Mouse (Mus musculus): ENCODE data around the gene Apba1. TPM values are rescaled to one million over a fixed set of nuclear protein-coding genes. Genes with fewer than 3 reads are reported as not detected.

Gene Apba1
- polyA plus RNA-seq, 1 experiment from 2014 or later: 2.5 TPM

DNA sequence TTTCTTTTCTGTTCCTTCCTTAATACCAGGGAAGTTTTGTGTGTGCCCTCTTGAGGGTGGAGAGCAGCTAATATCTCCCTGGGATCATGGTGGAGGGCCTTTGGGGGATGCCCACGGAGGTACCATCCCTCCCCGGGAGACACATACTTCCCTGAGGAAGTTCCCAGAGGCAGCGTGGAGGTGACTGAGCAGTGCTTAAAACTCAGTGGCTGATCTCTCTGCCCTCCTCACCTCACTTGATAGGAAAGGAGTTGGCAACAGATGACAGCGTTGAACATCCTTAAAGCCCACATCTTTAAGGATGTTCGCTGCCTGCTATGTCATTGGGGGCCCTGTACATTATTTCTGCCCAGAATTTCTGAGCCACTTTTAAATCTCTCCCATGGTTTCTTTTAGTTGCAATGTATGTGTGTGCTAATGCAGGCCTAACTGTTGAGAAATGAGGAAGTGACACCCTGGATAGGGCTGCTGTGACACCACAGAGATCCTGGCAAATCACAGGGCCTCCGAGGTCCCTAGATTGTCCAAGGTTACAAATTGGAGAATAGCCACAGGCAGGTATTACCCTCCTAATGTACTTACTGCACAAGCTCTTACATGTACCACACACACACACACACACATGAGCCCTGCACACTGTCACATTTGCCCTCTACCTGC, 187.5 kb downstream of the Apba1 start:
- Histone ChIP-seq H3K9ac (ENCODE audit: low read length) (no peak overlapping the region), H3K4me1 (ENCODE audit: control insufficient read depth, insufficient read depth, low read length) (no peaks in the 10 kb centered on the region), H3K27me3 (ENCODE audit: control insufficient read depth, insufficient read depth, low read length) (no peaks in the 10 kb centered on the region), H3K4me2 (ENCODE audit: low read depth) (no peak overlapping the region), H3K27ac (ENCODE audit: low read depth, low read length) (no peak overlapping the region), H3K9me3 (ENCODE audit: control insufficient read depth, low read length) (no peaks in the 10 kb centered on the region), H3K4me3 (ENCODE audit: low read depth, low read length) (no peak overlapping the region), H3K36me3 (ENCODE audit: control insufficient read depth, insufficient read depth, low read length) (no peaks in the 10 kb centered on the region)
- DNase-seq (ENCODE audit: low spot score) (no peak), ATAC-seq (ENCODE audit: insufficient read depth, low FRiP score, low TSS enrichment) (no peak)
- 89% methylated on average over 6 of the region's 6 CpGs for WGBS

DNA sequence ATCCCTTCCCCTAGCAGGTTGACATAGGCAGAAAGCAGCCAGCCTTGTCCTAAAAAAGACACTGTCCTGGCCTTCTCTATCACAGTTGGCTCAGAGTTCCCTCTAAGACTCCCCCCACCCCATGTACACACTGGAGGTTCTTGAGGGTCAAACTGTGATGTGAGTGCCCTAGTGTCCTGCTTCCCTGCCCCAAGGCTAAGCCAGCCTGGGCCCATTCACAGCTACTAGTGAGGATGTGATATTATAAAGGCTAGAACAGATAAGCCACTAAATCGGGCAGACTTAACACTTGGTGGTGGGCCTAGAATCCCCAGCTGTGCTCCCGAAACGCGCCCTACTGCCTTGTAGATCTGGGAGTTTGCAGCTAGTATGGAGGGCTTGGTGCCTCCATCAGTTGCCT, 188.1 kb downstream of the Apba1 start:
- 93% methylated on average over 4 of the region's 4 CpGs for WGBS
- no peak overlapping the region for H3K4me2 ChIP-seq (ENCODE audit: low read depth)

DNA sequence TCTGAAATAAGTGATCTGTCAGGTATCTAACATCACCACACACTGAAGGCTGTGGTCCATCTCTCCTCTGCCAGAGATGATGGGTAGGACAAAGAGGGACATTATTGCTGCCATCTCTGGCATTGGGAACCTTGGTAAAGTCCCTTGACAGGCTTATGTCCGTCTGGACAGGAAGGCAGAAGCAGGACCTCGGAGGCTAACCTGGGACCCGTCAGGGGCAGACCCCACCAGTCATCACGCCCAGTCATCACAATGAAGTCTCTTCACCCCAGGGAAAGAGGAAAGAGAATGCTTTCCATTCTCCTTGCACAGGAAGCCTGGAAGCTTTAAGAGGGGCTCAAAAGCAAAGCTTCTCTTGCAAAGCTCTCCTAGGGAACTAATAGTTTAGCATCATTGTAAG, 189.2 kb downstream of the Apba1 start:
- no peak for ATAC-seq (ENCODE audit: insufficient read depth, low FRiP score, low TSS enrichment)
- Histone ChIP-seq H3K27me3 (ENCODE audit: control insufficient read depth, insufficient read depth, low read length) (no peaks in the 10 kb centered on the region), H3K4me1 (ENCODE audit: control insufficient read depth, insufficient read depth, low read length) (no peaks in the 10 kb centered on the region), H3K4me2 (ENCODE audit: low read depth) (no peak overlapping the region), H3K9ac (ENCODE audit: low read length) (no peak overlapping the region), H3K4me3 (ENCODE audit: low read depth, low read length) (no peak overlapping the region), H3K9me3 (ENCODE audit: control insufficient read depth, low read length) (no peaks in the 10 kb centered on the region), H3K36me3 (ENCODE audit: control insufficient read depth, insufficient read depth, low read length) (no peaks in the 10 kb centered on the region), H3K27ac (ENCODE audit: low read depth, low read length) (no peak overlapping the region)
- 38% methylated on average over 4 of the region's 4 CpGs for WGBS
- no peak for DNase-seq (ENCODE audit: low spot score)

More for the DNA sequence above, 188.1 kb downstream of the Apba1 start:
- H3K27me3 ChIP-seq (ENCODE audit: control insufficient read depth, insufficient read depth, low read length): no peaks in the 10 kb centered on the region
- no peak overlapping the region for H3K9ac ChIP-seq (ENCODE audit: low read length)
- no peak for ATAC-seq (ENCODE audit: insufficient read depth, low FRiP score, low TSS enrichment)
- no peak for DNase-seq (ENCODE audit: low spot score)
- H3K27ac ChIP-seq (ENCODE audit: low read depth, low read length): no peak overlapping the region
- no peaks in the 10 kb centered on the region for H3K9me3 ChIP-seq (ENCODE audit: control insufficient read depth, low read length)
- H3K36me3 ChIP-seq (ENCODE audit: control insufficient read depth, insufficient read depth, low read length): no peaks in the 10 kb centered on the region
- no peaks in the 10 kb centered on the region for H3K4me1 ChIP-seq (ENCODE audit: control insufficient read depth, insufficient read depth, low read length)
- no peak overlapping the region for H3K4me3 ChIP-seq (ENCODE audit: low read depth, low read length)

DNA sequence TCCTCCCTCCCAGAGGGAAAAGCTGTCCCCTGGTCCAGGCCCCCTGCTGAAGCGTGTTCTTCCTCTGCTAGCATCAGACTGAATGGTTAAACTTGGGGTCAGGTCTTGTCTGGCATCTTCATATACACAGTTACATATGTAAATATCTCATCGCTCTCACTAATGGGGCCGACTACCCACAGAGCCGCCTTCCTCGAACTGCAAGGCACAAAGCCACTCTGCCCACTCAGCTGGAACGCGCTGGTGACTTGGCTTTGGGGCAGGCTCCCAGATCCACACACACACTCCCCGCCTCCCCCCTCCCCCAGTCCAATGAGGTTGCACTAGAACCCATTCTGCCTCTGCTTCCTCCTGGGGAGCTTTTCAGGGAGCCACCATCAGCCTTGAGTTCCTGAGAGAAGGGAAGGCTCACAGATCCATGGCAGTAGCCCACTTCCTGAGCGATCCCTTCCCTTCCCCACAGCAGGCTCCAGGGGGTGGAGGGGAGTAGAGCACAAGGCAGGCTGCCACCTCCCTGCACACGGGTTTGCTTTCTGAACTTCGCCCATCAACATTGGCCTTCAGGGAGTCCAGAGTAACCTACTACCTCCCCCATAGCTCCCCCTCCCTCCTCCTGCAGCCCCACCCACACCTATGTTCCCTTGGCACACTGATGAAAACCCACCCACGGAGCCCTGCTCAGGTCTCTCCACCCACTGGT, 189.8 kb downstream of the Apba1 start:
- H3K27ac ChIP-seq (ENCODE audit: low read depth, low read length): no peak overlapping the region
- no peaks in the 10 kb centered on the region for H3K4me1 ChIP-seq (ENCODE audit: control insufficient read depth, insufficient read depth, low read length)
- H3K4me3 ChIP-seq (ENCODE audit: low read depth, low read length): no peak overlapping the region
- H3K9me3 ChIP-seq (ENCODE audit: control insufficient read depth, low read length): no peaks in the 10 kb centered on the region
- H3K4me2 ChIP-seq (ENCODE audit: low read depth): no peak overlapping the region
- WGBS: 40% methylated on average over 12 of the region's 12 CpGs
- no peak for ATAC-seq (ENCODE audit: insufficient read depth, low FRiP score, low TSS enrichment)
- H3K9ac ChIP-seq (ENCODE audit: low read length): no peak overlapping the region
- no peaks in the 10 kb centered on the region for H3K36me3 ChIP-seq (ENCODE audit: control insufficient read depth, insufficient read depth, low read length)
- H3K27me3 ChIP-seq (ENCODE audit: control insufficient read depth, insufficient read depth, low read length): no peaks in the 10 kb centered on the region
- no peak for DNase-seq (ENCODE audit: low spot score)

DNA sequence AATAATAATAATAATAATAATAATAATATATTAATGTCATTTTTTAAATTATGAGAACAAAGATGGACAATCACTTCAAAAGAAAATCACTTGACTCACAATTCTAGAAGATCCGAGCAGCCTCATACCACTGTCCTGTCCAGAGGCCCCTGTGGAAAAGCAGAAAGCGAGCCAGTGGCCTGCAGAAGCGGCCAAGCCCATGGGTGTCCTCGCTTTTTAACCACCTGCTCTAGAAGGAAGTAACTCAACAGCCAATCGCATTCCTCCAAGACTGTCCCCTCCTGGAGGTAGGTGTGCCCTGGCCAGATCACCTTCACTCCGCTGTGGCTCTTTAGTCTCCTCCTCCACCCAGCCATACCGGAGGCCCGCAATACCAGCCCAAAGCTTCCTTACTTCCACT, 196.8 kb downstream of the Apba1 start:
- Histone ChIP-seq H3K9ac (ENCODE audit: low read length) (no peak overlapping the region), H3K27me3 (ENCODE audit: control insufficient read depth, insufficient read depth, low read length) (no peaks in the 10 kb centered on the region), H3K27ac (ENCODE audit: low read depth, low read length) (no peak overlapping the region), H3K4me2 (ENCODE audit: low read depth) (no peak overlapping the region), H3K9me3 (ENCODE audit: control insufficient read depth, low read length) (no peaks in the 10 kb centered on the region), H3K4me3 (ENCODE audit: low read depth, low read length) (no peak overlapping the region), H3K4me1 (ENCODE audit: control insufficient read depth, insufficient read depth, low read length) (no peaks in the 10 kb centered on the region), H3K36me3 (ENCODE audit: control insufficient read depth, insufficient read depth, low read length) (no peaks in the 10 kb centered on the region)
- 88% methylated on average over 8 of the region's 8 CpGs for WGBS
- ATAC-seq (ENCODE audit: insufficient read depth, low FRiP score, low TSS enrichment) (no peak), DNase-seq (ENCODE audit: low spot score) (no peak)

DNA sequence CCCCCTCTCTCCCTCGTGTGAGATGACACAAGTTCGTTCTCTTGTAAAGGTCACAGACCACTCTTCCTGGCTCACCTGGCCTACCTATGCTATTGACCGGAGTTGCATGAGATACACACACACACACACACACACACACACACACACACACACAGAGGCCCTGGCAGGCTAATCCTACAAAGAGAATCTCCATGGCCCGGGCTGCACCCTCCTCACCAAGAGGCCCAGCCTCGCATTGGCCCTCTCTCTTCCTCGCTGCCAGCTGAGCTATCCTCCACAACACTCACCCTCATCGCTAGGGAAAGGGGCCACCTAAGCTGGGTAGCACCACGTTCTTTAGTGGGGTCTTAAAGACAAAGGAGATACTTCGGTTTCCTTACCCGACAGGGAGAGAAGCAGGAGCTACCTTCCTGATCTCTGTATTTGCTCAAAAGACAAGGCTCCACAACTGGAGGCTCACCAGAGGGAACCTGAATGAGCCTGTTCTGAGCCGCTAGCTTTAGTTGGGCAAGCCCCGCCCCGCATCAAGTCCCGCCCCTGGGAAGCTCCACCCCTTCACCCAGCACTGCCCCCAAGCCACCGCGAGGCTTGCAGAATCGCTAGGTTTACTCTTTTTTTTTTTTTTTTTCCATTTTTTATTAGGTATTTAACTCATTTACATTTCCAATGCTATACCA, 197.8 kb downstream of the Apba1 start:
- Histone ChIP-seq H3K36me3 (ENCODE audit: control insufficient read depth, insufficient read depth, low read length) (no peaks in the 10 kb centered on the region), H3K4me2 (ENCODE audit: low read depth) (no peak overlapping the region), H3K9ac (ENCODE audit: low read length) (no peak overlapping the region), H3K4me1 (ENCODE audit: control insufficient read depth, insufficient read depth, low read length) (no peaks in the 10 kb centered on the region), H3K27ac (ENCODE audit: low read depth, low read length) (no peak overlapping the region), H3K4me3 (ENCODE audit: low read depth, low read length) (no peak overlapping the region), H3K9me3 (ENCODE audit: control insufficient read depth, low read length) (no peaks in the 10 kb centered on the region), H3K27me3 (ENCODE audit: control insufficient read depth, insufficient read depth, low read length) (no peaks in the 10 kb centered on the region)
- WGBS: 72% methylated on average over 17 of the region's 17 CpGs
- DNase-seq (ENCODE audit: low spot score): no peak
- no peak for ATAC-seq (ENCODE audit: insufficient read depth, low FRiP score, low TSS enrichment)

DNA sequence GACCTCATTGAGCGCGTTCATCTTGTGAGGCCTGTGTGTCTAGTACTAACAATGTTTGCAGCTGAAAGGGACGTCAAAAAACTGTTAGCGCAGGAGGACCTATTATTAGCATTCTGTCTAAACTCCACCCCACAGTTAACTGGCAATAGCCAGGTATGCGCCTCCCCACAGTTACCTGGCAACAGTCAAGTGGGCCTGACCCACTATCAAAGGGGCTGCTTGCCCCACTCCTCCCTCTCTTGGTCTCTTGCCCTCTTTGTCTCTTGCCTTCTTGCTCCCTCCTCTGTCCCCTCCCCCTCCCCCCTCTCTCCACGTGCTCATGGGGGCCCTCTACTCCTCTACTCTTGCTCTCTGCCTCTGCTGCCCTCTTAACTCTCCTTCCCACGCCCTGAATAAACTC, 198.9 kb downstream of the Apba1 start:
- no peak overlapping the region for H3K4me3 ChIP-seq (ENCODE audit: low read depth, low read length)
- ATAC-seq (ENCODE audit: insufficient read depth, low FRiP score, low TSS enrichment) (no peak), DNase-seq (ENCODE audit: low spot score) (no peak)
- 81% methylated on average over 7 of the region's 7 CpGs for WGBS
- no peaks in the 10 kb centered on the region for H3K36me3 ChIP-seq (ENCODE audit: control insufficient read depth, insufficient read depth, low read length)
- no peaks in the 10 kb centered on the region for H3K27me3 ChIP-seq (ENCODE audit: control insufficient read depth, insufficient read depth, low read length)
- H3K4me2 ChIP-seq (ENCODE audit: low read depth): no peak overlapping the region
- no peak overlapping the region for H3K27ac ChIP-seq (ENCODE audit: low read depth, low read length)
- H3K9me3 ChIP-seq (ENCODE audit: control insufficient read depth, low read length): no peaks in the 10 kb centered on the region
- H3K9ac ChIP-seq (ENCODE audit: low read length): no peak overlapping the region
- no peaks in the 10 kb centered on the region for H3K4me1 ChIP-seq (ENCODE audit: control insufficient read depth, insufficient read depth, low read length)

DNA sequence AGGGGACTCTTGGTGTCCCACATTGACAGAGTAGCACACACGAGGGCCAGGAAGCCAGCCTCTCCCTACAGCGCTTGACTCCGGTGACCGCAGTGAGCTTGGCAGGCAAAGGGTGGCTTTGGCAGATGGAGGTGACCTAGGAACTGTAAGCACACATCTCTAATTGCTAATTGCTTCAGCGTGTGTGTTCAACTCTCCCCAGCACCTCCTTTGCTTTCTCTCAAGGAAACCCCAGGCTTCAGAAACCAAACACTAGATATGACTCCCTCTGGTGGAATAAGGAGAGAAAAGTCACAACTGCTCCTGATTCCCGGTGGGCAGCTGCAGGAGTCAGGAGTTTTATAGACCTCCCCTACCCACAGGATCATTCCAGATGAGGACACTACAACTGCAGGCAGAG, 200.2 kb downstream of the Apba1 start:
- H3K4me1 ChIP-seq (ENCODE audit: control insufficient read depth, insufficient read depth, low read length): no peaks in the 10 kb centered on the region
- H3K36me3 ChIP-seq (ENCODE audit: control insufficient read depth, insufficient read depth, low read length): no peaks in the 10 kb centered on the region
- no peak overlapping the region for H3K4me2 ChIP-seq (ENCODE audit: low read depth)
- H3K9ac ChIP-seq (ENCODE audit: low read length): no peak overlapping the region
- no peaks in the 10 kb centered on the region for H3K27me3 ChIP-seq (ENCODE audit: control insufficient read depth, insufficient read depth, low read length)
- DNase-seq (ENCODE audit: low spot score) (no peak), ATAC-seq (ENCODE audit: insufficient read depth, low FRiP score, low TSS enrichment) (no peak)
- H3K27ac ChIP-seq (ENCODE audit: low read depth, low read length): no peak overlapping the region
- no peaks in the 10 kb centered on the region for H3K9me3 ChIP-seq (ENCODE audit: control insufficient read depth, low read length)
- 49% methylated on average over 6 of the region's 6 CpGs for WGBS
- H3K4me3 ChIP-seq (ENCODE audit: low read depth, low read length): no peak overlapping the region

DNA sequence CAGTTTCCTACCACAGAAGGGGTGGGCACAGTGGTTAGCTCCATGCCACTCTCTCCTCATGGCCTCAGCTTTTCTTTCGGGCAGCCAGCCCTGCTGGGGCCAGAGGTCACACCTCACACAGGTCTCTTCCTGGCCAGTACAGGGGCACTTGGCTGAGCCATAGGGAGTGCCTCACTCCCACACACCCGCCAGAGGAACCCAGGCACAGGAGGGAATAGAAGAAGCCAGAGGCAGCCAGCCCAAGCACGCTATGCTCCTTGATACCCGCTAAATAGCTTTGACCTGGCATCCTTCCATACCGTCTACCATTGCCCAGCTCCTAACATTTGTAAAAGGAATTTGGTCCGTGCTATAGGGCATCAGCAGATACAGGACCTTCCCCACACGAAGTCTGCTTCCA, 201.2 kb downstream of the Apba1 start:
- DNase-seq (ENCODE audit: low spot score) (no peak), ATAC-seq (ENCODE audit: insufficient read depth, low FRiP score, low TSS enrichment) (no peak)
- 54% methylated on average over 7 of the region's 7 CpGs for WGBS
- no peaks in the 10 kb centered on the region for H3K4me1 ChIP-seq (ENCODE audit: control insufficient read depth, insufficient read depth, low read length)
- H3K4me2 ChIP-seq (ENCODE audit: low read depth): no peak overlapping the region
- no peak overlapping the region for H3K9ac ChIP-seq (ENCODE audit: low read length)
- no peaks in the 10 kb centered on the region for H3K9me3 ChIP-seq (ENCODE audit: control insufficient read depth, low read length)
- no peak overlapping the region for H3K4me3 ChIP-seq (ENCODE audit: low read depth, low read length)
- no peaks in the 10 kb centered on the region for H3K27me3 ChIP-seq (ENCODE audit: control insufficient read depth, insufficient read depth, low read length)
- no peaks in the 10 kb centered on the region for H3K36me3 ChIP-seq (ENCODE audit: control insufficient read depth, insufficient read depth, low read length)
- H3K27ac ChIP-seq (ENCODE audit: low read depth, low read length): no peak overlapping the region

All from neural tube, embryonic 11.5 days (tissue).